1 mouse cellular context compared by ENCODE assay signal in the genomic region with DNA sequence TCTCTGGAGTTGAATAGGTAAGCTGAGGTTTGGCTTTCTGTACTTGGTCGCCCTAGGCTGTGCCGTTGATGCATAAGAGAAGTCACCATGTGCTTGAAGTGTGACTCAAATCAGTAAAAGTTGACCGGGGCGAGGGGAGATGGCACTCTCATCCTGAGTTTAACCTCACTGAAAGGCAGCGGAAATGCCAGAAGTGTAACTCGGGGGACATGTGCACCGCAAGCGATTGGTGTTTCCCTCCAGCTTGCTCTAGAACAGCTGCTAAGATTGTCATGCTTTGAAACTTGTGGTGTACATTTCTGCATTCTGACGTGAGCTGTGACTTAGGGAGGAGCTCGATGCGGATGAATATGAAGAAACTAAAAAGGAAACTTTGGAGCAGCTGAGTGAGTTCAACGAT.
TF ChIP-seq lines count a peak whose summit lies in the region.

No protein-coding gene starts in this region.

TF ChIP-seq in C2C12, 6 proteins besides CTCF, POLR2A, EP300 and RAD21 (continued from another document):
- no peak for TF ChIP-seq CEBPB (IDR thresholded peaks at IDR 0.05; ENCODE audit: low read depth)
